Mouse (Mus musculus): ENCODE results near the gene Olfr167. TPM values are rescaled to one million over a fixed set of nuclear protein-coding genes. Genes with fewer than 3 reads are reported as not detected.

Gene Olfr167
- polyA plus RNA-seq, 1 experiment = not detected

Other genes starting within 250 kb of the Olfr167 start
- gene Olfr164, start 208.2 kb downstream of the Olfr167 start, polyA plus RNA-seq (2012; fragmentation: generic; extraction: Trizol) = not detected
- not detected for gene Olfr165, start 99.1 kb downstream of the Olfr167 start, polyA plus RNA-seq (2012; fragmentation: generic; extraction: Trizol)
- gene Olfr166, start 38.6 kb downstream of the Olfr167 start, polyA plus RNA-seq (2012; fragmentation: generic; extraction: Trizol) = not detected
- gene Olfr168, start 13.3 kb upstream of the Olfr167 start, polyA plus RNA-seq (2012; fragmentation: generic; extraction: Trizol) = not detected
- gene Olfr169, start 49.5 kb upstream of the Olfr167 start, polyA plus RNA-seq (2012; fragmentation: generic; extraction: Trizol) = not detected
- gene Olfr170, start 89.6 kb upstream of the Olfr167 start, polyA plus RNA-seq (2012; fragmentation: generic; extraction: Trizol) = not detected
- gene Olfr171, start 107.7 kb upstream of the Olfr167 start, polyA plus RNA-seq (2012; fragmentation: generic; extraction: Trizol) = not detected
- not detected for gene Lamp3, start 184.1 kb upstream of the Olfr167 start, polyA plus RNA-seq (2012; fragmentation: generic; extraction: Trizol)
- gene B3gnt5, start 237.9 kb upstream of the Olfr167 start, polyA plus RNA-seq (2012; fragmentation: generic; extraction: Trizol) = 0.40 TPM